Mouse (Mus musculus) megakaryocyte-erythroid progenitor cell, adult 5-6 weeks (primary cell): ENCODE data around the gene Gm10277. TPM values are rescaled to one million over a fixed set of nuclear protein-coding genes. Genes with fewer than 3 reads are reported as not detected.

Source experiments
- ATAC-seq: replicated peaks from 2 replicates; pipeline ENCODE4 v1.8.0; 2016; ENCODE audit warnings: mild to moderate bottlenecking, inconsistent platforms; ENCODE audit not compliant: severe bottlenecking, poor library complexity, low FRiP score, low TSS enrichment
- total RNA-seq, 2 experiments: library from RNA; stranded (forward) in 1 of 2; stranded (reverse) in 1 of 2; fragments of 200-1000, 215-1000 nt in 1 of 2; fragments of >200 nt in 1 of 2; fragmentation: Nextera tagmentation in 1 of 2; gene quantifications; 2 replicates each; pipeline ENCODE4 v1.2.3; 2014 to 2017

Gm10277 gene
- total RNA-seq, 2 experiments from 2014 or later: not detected

DNA sequence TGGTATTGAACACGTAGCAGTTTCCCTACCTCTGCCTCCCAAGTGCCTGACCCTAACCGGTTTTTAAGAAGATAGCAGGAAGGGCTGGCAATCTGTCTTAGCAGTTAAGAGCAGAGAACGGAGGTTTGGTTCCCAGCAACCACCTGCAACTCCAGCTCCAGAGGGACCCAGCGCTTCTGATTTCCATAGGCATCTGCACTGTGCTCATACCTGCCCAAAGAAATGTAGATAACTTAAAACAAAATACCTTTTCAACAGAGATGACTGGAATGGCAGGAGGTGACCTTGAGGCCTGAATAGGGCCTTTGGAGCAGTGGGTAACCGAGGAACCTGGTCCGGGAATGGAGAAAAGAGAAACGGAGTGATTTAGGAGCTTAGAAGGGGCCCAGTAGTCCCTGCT is 49.0 kb downstream of the Gm10277 start:
- ATAC-seq: no peak

DNA sequence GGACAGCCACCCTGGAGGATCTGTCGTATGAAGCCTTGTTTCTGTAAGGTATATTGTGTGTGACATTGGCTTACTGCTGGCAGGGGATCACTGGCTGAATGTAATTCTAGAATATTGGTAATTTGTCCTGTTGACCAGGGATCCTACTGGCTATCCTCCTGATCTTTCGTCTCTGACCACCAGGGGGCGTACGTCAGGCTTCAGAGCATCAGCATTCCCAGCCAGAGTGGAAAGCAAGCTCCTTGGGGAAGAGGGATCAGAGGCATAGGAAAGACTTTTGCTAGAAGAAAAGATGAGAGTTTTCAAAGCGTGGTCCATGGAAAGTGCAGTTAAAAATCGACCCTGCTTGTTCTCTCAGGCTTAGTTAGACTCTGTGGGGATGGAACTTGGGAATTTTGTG is 50.3 kb downstream of the Gm10277 start:
- ATAC-seq: peak; percentile 44; the same call in 1 of the 2 replicates

Other genes with a start within 250 kb of the Gm10277 start
- gene Taok1, start 179.9 kb downstream of the Gm10277 start, total RNA-seq (2014; fragmentation: Nextera tagmentation): 15.4 and 20.3 TPM in 2 replicates
- gene Taok1, start 179.9 kb downstream of the Gm10277 start, total RNA-seq (2017): 28.9 and 39.6 TPM in 2 replicates
- gene Nufip2, start 101.6 kb downstream of the Gm10277 start, total RNA-seq (2014; fragmentation: Nextera tagmentation): 60.0 and 67.4 TPM in 2 replicates
- gene Nufip2, start 101.6 kb downstream of the Gm10277 start, total RNA-seq (2017): 78.5 and 79.1 TPM in 2 replicates
- not detected in 2 replicates for gene Cryba1, start 62.5 kb downstream of the Gm10277 start, total RNA-seq (2014; fragmentation: Nextera tagmentation)
- not detected in 2 replicates for gene Cryba1, start 62.5 kb downstream of the Gm10277 start, total RNA-seq (2017)
- gene Myo18a, start 24.5 kb downstream of the Gm10277 start, total RNA-seq (2014; fragmentation: Nextera tagmentation): 69.3 and 99.2 TPM in 2 replicates
- 84.3 and 107 TPM in 2 replicates for gene Myo18a, start 24.5 kb downstream of the Gm10277 start, total RNA-seq (2017)
- not detected in 2 replicates for gene Pipox, start 106.3 kb upstream of the Gm10277 start, total RNA-seq (2014; fragmentation: Nextera tagmentation)
- not detected in 2 replicates for gene Pipox, start 106.3 kb upstream of the Gm10277 start, total RNA-seq (2017)
- gene Sez6, start 143.1 kb upstream of the Gm10277 start, total RNA-seq (2014; fragmentation: Nextera tagmentation): not detected in 2 replicates
- gene Sez6, start 143.1 kb upstream of the Gm10277 start, total RNA-seq (2017): not detected in 2 replicates
- gene Phf12, start 195.0 kb upstream of the Gm10277 start, total RNA-seq (2014; fragmentation: Nextera tagmentation): 79.7 and 94.6 TPM in 2 replicates
- 23.3 and 26.9 TPM in 2 replicates for gene Phf12, start 195.0 kb upstream of the Gm10277 start, total RNA-seq (2017)
- 11.8 and 14.4 TPM in 2 replicates for gene Dhrs13, start 244.5 kb upstream of the Gm10277 start, total RNA-seq (2014; fragmentation: Nextera tagmentation)
- 9.7 and 14.2 TPM in 2 replicates for gene Dhrs13, start 244.5 kb upstream of the Gm10277 start, total RNA-seq (2017)